Mouse (Mus musculus) testis, adult 2 months (tissue): Measurements from ENCODE around the gene St6galnac3. TPM values are rescaled to one million over a fixed set of nuclear protein-coding genes. Genes with fewer than 3 reads are reported as not detected.

Experiments used
- H3K27ac ChIP-seq: fragments of 200-500 bp; 2 replicates; pipeline ENCODE4 v1.5.1; 2012; ENCODE audit warnings: low read depth, low read length; ENCODE audit not compliant: control insufficient read depth, insufficient read depth
- H3K27me3 ChIP-seq: fragments of 200-500 bp; 2 replicates; pipeline ENCODE4 v1.6.1; 2012; ENCODE audit warnings: mild to moderate bottlenecking, low read length, moderate library complexity; ENCODE audit not compliant: control insufficient read depth, insufficient read depth
- H3K36me3 ChIP-seq: fragments of 200-500 bp; 2 replicates; pipeline ENCODE4 v1.6.1; 2012; ENCODE audit warnings: mild to moderate bottlenecking, low read length; ENCODE audit not compliant: control insufficient read depth, insufficient read depth
- H3K4me1 ChIP-seq: fragments of 200-500 bp; 2 replicates; pipeline ENCODE4 v1.6.1; 2012; ENCODE audit warnings: low read length; ENCODE audit not compliant: control insufficient read depth, insufficient read depth
- H3K4me3 ChIP-seq: fragments of 200-500 bp; 2 replicates; pipeline ENCODE4 v1.5.1; 2012; ENCODE audit warnings: low read depth, mild to moderate bottlenecking, low read length, moderate library complexity, mixed read lengths; ENCODE audit not compliant: control insufficient read depth
- CTCF ChIP-seq: fragments of 200-500 bp; IDR thresholded peaks from 2 replicates; pipeline ENCODE4 v1.5.1; 2012; ENCODE audit warnings: low read depth, mild to moderate bottlenecking, inconsistent platforms, low read length, moderate library complexity; ENCODE audit not compliant: control insufficient read depth, insufficient read depth, insufficient replicate concordance
- POLR2A ChIP-seq: fragments of 200-500 bp; IDR thresholded peaks from 2 replicates; pipeline ENCODE4 v1.6.1; 2012; ENCODE audit warnings: low read depth, mild to moderate bottlenecking, inconsistent platforms, low read length, moderate library complexity; ENCODE audit not compliant: control insufficient read depth
- polyA plus RNA-seq: library from polyadenylated mRNA; depleted of rRNA; stranded (reverse); fragments of >200 nt; gene quantifications from 2 replicates; pipeline ENCODE4 v1.2.3, GENCODE M21; 2012

The St6galnac3 gene
- polyA plus RNA-seq, 1 experiment: 2.2 TPM

GRCm38 (mm10) chr3:153559586-153559985, 165.4 kb downstream of the St6galnac3 start:
- Histone ChIP-seq H3K4me1 (no peaks in the 10 kb centered on the region), H3K36me3 (no peaks in the 10 kb centered on the region), H3K27ac (no peak overlapping the region), H3K4me3 (no peak overlapping the region), H3K27me3 (no peaks in the 10 kb centered on the region)
- no peak for TF ChIP-seq CTCF
- no peak for TF ChIP-seq POLR2A

DNA sequence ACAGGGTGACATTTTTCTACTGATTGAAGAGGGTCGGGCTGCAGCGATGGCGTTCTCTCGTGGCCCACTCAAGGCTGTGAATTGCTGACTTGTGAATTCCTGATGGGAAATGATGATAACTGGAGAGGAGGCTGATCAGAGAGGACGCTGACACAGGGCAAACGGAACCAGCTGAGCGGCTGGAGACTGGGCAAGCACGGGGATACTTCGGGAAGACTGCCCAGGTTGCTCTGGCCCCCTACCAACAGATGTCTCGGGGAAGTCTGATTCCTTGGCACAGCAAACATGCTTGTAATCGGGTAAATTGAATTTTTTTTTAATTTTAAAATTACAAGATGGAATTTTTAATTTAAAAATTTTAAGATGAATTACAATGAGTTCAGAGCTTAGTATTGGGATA, 168.4 kb downstream of the St6galnac3 start:
- no peak overlapping the region for H3K27ac ChIP-seq

GRCm38 (mm10) chr3:153553712-153554111, 171.3 kb downstream of the St6galnac3 start:
- Histone ChIP-seq H3K27me3 (no peaks in the 10 kb centered on the region), H3K27ac (no peak overlapping the region), H3K4me3 (no peak overlapping the region), H3K36me3 (no peaks in the 10 kb centered on the region), H3K4me1 (no peaks in the 10 kb centered on the region)
- TF ChIP-seq CTCF: no peak
- TF ChIP-seq POLR2A: no peak

More for the DNA sequence above, 168.4 kb downstream of the St6galnac3 start:
- TF ChIP-seq POLR2A (no peak), CTCF (no peak)
- H3K4me3 ChIP-seq: no peak overlapping the region
- H3K36me3 ChIP-seq: no peaks in the 10 kb centered on the region
- H3K4me1 ChIP-seq: no peaks in the 10 kb centered on the region
- H3K27me3 ChIP-seq: no peaks in the 10 kb centered on the region

DNA sequence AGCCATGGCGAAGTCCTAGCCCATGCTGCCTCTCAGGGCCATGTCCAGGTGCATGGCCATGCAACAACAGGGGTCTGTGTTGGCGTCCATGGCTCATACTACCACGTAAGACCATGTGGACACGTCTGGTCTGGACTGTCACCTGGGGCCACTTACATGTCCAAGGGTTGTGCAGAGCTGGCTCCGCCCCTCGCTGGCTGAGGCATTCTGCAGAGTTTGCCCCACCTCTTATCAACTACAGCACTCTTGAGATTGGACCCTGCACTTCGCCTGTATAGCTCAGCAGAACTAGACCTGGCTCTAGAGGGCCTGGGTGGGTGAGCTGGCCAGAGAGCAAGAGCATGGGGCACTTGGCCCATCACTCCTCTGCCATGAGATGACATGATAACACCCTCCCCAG, 171.7 kb downstream of the St6galnac3 start:
- H3K4me3 ChIP-seq: no peak overlapping the region
- no peaks in the 10 kb centered on the region for H3K27me3 ChIP-seq
- H3K36me3 ChIP-seq: no peaks in the 10 kb centered on the region
- no peaks in the 10 kb centered on the region for H3K4me1 ChIP-seq
- TF ChIP-seq POLR2A (no peak), CTCF (no peak)
- no peak overlapping the region for H3K27ac ChIP-seq

DNA sequence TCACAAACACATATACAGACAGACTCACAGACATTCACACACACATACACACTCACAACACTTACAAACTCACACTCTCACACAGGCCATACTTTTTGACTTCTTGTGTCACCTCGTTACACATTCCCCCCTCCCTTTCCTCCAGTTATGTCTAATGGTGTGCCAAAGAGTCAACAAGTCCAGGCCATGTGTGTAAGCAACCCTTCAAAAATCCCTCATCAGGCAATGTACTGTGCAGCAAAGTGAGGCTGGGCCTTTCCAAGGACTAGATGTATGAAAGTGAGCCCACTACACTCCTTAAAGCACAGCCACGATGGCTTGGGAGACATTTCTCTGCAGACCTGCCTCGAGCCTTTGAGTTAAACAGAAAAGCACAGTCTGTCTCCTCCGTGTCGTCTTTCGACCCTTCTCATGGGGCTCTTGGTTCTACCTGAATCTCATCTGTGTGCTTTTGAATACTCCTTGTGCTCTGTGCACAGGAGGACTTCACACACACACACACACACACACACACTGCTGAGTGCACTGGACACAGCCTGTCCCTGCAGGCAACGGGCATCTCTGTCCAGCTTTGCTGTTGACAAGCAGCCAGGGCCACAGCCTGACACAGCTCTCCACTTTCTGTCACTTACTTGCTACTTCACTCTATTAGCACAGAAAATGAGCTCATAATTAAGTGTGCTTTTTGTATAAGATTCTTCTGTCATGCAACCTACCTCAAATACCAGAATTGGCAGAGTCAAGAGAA, 177.9 kb downstream of the St6galnac3 start:
- H3K4me1 ChIP-seq: no peaks in the 10 kb centered on the region
- no peaks in the 10 kb centered on the region for H3K27me3 ChIP-seq
- no peak overlapping the region for H3K27ac ChIP-seq
- TF ChIP-seq CTCF: no peak
- no peak for TF ChIP-seq POLR2A
- H3K36me3 ChIP-seq: no peaks in the 10 kb centered on the region
- H3K4me3 ChIP-seq: no peak overlapping the region

GRCm38 (mm10) chr3:153539851-153540250, 185.1 kb downstream of the St6galnac3 start:
- no peaks in the 10 kb centered on the region for H3K4me1 ChIP-seq
- TF ChIP-seq CTCF: no peak
- no peak for TF ChIP-seq POLR2A
- no peak overlapping the region for H3K27ac ChIP-seq

GRCm38 (mm10) chr3:153538396-153538795, 186.6 kb downstream of the St6galnac3 start:
- no peaks in the 10 kb centered on the region for H3K36me3 ChIP-seq
- H3K4me3 ChIP-seq: no peak overlapping the region
- no peaks in the 10 kb centered on the region for H3K4me1 ChIP-seq
- TF ChIP-seq CTCF: no peak
- TF ChIP-seq POLR2A: no peak
- no peak overlapping the region for H3K27ac ChIP-seq
- H3K27me3 ChIP-seq: no peaks in the 10 kb centered on the region

More at GRCm38 (mm10) chr3:153539851-153540250, 185.1 kb downstream of the St6galnac3 start:
- Histone ChIP-seq H3K27me3 (no peaks in the 10 kb centered on the region), H3K36me3 (no peaks in the 10 kb centered on the region), H3K4me3 (no peak overlapping the region)

DNA sequence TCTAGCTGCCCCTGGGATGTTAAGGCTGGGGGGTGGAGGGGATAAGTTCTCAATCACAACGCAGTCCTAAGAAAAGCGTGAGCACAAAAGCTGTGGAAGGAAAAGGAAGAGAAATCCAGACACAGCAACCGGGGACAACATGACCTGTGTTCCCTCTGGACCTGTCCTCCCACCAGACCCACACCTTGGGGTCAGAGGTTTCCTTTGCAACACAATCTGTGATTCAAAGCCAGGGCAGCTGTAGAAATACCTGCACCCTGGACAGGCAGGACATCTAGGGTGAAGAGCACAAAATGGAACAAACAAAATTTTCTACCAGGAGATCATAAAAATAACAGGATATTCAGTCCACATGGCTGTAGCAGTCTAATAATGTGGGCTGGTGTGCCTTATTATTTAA, 187.5 kb downstream of the St6galnac3 start:
- no peaks in the 10 kb centered on the region for H3K27me3 ChIP-seq
- no peaks in the 10 kb centered on the region for H3K36me3 ChIP-seq
- no peaks in the 10 kb centered on the region for H3K4me1 ChIP-seq
- TF ChIP-seq CTCF (no peak), POLR2A (no peak)
- no peak overlapping the region for H3K4me3 ChIP-seq
- no peak overlapping the region for H3K27ac ChIP-seq
